Mouse (Mus musculus): ENCODE data around the gene Krtap7-1.

Gene Krtap7-1

DNA sequence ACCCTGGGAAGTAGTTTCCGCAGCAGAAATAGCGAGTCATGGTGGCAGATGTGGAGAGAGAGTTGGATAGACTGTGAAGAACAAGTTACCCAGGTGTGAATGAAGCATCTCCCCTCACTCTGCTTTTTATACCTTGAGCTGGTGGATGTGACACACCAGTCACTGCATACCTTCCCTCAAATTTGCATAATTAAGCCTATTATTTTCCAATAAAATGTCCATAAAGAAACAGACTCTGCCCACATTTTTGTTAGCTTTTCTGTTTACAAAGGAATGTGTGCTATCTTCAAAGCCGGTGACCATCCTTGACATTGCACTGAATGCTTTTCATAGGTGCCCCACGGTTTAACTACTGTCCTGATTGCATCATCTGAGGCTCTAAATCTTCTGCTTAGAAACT lies at the start of gene Krtap7-1:
TSS of gene Krtap7-1 (minus strand) at position 101 of the 400 bp plus-strand sequence.
- no peak for DNase-seq (ENCODE audit: low spot score)

DNA sequence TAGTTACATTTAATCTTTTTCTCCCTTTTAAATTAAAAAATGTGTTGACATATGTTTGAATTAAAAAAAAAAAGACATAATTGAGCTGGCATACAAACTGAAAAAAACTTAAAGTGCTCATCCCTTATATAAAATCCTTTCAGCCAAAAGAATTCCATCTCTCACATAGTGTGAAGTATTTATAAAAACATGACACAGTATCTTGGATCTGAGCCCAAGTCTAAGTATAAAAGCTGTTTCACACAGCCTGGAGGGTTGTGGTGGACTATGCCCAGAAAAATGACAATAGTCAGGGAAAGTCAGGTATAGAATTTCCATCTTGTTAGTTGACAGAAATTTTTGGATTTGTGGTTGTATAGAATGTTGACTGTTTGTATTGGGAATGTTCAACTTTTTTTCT lies 42.2 kb upstream of the Krtap7-1 start:
- no peak for DNase-seq (ENCODE audit: low spot score)

DNA sequence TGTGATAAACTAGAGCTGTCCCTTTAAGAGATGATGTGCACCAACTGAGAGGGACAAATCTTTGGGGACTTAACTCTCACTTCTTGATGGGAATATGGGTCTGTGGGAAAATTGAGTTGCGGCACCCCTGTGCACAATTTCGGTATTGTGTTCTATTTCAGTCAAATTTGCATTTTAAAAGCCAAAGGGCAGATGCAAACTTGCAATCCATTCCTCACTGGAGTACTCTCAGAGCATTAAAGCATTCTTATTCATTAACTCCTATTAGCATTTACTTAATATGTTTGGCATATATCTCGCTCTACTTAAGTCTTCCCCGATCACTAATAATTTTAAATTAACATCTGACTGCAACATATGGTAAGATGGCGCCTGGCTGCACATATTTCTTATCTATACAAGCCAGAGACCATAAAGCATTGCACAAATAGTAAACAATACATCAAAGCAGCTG lies 29.9 kb upstream of the Krtap7-1 start:
- no peak for DNase-seq (ENCODE audit: low spot score)

DNA sequence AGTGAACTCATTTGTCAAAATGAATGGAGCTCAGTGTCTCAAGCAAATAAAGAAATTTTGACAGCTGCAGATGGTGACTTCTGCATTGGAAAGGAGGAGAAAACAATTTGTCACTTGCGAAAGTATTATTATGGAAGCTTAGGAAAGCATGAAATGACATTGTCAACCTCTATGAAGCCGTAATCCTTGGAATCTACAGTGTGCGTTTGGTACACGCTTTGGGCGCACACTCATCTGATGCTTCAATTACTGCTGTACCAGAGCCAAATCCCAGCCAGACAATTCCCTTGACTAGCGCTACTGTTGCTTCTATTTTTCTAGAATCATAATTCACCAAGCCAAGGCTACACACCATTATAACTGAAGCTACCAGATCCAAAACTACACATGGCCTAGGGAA lies 29.2 kb upstream of the Krtap7-1 start:
- DNase-seq (ENCODE audit: low spot score): no peak

DNA sequence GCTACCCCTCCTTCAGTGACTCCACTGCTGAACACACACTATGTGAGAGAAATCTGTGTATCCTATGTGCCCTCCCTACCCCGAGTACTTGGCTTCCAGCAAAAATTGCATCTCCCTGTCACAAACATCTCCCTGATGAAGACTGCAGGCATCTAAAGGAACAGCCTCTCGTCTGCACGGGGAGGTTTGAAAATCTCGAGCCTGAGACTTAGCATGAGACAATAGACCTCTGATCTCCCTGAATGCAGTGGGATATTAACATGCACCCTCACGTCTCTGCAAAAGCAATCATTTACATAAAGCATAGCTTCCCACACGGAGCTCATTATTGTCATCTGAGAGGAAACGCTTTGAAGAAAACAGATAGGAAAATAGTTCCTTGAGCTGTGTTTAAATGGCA lies 22.4 kb upstream of the Krtap7-1 start:
- no peak for DNase-seq (ENCODE audit: low spot score)

DNA sequence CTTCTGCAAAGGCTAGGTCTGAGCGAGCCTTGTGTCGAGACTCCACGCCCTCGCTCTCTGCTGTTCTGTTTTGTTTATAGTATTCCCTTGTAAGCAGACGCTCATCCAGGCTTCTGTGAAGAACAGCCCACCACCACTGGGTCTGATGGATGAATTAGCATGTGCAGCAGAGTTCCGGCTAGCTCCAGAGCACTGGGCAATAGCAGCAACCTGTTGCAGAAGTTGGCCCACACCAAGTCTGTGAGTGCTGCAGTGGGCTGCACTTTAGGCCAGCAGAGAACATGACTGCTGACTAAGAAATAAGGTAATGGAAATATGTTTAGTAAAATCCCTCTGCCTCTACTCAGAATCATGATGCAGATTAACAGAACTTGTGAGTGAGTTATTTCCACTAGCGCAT lies 21.7 kb upstream of the Krtap7-1 start:
- DNase-seq (ENCODE audit: low spot score): no peak

DNA sequence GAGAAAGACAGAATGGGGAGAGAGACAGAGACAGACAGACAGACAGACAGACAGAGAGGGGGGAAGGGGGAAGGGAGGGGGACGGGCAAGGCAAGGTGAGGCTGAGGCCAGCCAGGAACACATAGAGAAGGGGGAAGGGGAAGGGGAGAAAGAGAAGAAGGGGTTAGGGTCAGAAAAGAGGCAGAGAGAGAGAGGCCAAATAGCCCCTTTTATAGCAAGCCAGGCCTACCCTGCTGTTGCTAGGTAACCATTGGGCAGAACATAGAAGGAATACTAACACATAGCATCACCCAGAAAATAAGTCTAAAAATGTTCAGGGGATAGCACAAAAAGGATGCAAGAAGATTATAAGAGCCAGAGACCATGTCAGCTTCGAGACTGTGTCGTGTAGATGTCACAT lies 20.3 kb upstream of the Krtap7-1 start:
- no peak for DNase-seq (ENCODE audit: low spot score)

DNA sequence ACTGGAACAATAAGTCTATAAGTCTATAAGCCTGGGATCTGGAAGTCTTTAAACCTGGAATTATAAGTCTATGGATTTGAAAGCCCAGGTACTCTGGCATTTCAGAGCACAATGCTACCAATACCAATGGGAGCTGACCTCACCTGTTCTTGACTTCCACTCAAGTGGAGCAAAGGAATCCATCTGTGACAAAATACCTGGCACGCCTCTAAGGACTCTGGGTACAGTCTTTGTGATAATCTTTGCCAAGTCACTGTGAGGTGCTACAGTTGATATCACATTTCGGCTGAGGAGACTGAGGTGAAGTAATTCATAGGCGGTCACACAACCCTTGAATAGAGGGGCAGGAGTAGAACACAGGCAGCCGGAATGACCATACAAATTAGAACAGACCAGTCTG lies 12.9 kb upstream of the Krtap7-1 start:
- no peak for DNase-seq (ENCODE audit: low spot score)

DNA sequence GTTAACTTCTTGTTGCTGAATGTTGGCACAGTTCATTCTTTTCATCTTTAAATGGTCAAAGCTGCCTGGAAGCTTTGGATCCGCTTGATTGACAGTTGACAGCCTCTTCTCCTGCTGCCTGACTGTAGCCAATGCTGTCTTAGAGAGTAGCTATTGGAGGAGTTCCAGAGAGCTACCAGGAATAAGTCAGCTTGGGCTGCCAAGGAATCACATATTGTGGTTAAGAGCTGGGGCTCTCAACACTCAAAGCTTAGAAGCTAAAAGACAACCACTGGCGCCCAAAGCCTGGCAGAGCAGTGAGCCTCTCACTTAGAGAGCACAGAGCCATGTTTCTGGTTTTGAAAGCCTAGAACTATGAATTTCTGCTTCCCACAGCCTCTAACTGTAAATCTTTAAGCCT lies 12.4 kb upstream of the Krtap7-1 start:
- DNase-seq (ENCODE audit: low spot score): no peak

DNA sequence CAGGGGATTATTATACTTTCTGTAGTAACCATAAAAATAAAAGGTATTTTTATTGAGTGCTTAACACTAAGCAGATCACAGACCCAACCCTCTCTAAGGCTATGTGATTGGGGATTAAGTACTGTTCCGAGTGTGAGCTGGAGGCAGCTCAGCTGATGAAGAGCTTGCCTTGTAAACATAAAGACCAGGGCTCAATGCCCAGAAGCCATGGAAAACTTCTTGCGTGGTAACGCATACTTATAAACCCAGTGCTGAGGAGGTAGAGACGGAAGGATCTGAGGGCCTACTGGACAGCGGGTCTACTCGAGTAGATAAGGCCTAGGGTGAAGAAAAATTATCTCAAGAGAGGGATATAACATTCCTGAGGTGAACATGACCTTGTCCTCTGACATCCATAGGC lies 12.0 kb upstream of the Krtap7-1 start:
- DNase-seq (ENCODE audit: low spot score): no peak

DNA sequence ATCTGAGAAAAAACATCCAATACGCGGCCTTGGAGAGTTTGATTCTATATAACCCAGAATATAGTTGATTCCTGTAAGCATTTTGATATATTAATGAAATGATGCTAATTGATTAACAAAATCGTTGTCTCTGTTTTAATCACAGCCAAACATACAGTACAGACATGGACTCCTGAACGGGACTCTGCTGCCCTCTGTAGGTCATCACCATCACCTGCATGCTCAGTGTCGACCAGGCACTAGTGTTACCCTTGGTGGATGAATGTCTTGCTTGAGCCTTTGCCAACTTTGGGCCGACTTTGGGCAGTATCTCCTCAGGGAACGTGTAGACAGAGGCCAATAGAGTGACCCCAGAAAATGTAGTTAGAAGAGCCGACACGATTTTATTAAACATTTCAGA lies 9.5 kb upstream of the Krtap7-1 start:
- no peak for DNase-seq (ENCODE audit: low spot score)

DNA sequence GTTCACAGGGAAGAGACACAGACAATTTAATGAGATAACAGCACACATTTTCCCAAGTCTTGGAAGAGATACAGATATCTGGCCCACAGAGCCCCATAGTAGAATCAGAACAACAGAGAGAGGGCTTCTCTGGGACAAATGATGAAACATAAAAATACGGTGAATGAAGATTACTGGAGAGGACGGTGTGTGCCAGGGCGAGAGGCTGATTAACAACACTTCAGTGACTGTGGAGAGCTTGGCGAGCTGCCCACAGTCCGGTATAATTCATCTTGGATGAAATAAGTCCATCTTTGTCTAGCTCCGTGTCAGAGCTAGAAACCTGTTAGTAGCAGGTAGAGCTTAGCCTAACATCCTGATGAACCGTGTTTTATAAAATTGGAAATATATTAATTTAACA lies 5.3 kb upstream of the Krtap7-1 start:
- DNase-seq (ENCODE audit: low spot score): no peak

DNA sequence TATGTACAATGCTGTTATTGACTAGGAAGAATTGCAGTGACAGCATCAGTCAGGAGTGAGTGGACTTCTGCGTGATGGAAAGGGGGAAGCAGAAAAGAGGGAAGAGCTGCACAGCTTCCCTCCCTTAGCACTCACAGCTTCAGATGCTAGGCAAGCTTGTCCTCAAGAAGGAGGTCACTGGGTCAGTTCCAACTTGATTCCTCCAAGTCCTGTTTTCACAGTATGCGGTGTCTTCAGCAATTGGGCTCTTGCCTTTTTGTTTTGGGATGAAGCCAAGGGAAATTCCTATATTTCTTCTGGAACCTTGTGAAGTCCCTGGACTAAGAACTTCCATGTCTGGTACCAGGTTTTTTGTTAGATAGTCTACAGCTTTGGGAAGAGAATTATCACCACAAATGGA lies 4.6 kb downstream of the Krtap7-1 start:
- no peak for DNase-seq (ENCODE audit: low spot score)

DNA sequence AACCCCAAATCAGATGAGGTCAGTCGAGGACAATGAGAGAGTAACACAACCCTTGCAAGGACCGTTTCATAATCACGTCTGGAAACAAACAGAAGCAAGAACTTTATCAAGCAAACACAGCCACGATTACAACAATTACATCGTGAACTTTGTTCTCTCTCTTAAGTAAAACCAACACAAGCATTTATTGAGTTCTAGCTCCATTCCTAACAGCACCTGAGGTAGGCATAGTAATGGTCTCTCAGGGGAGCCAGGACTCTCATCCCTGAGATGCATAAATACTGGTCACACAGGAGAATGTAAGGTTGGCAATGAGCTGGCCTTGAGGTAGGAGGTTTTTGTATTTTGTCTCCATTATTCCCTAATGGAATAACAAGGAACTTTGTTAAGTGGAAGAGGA lies 6.3 kb downstream of the Krtap7-1 start:
- no peak for DNase-seq (ENCODE audit: low spot score)

DNA sequence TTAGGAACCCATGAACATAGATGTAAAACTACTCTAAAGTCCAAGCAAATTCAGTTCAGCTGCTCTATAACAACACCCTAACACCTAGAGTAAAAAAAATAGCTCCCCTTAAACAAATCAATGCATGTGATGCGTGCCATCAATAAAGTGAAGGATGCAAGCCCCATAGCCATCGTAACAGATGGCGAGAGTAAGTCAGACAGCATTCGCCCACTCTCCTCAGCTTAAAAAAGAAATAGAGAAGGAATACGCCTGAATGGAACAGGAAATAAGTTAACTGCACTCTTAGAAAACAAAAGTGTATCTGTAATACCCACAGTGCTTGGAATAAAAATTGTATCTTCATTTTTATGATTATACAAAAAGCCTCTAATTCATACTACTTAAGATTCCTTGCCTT lies 11.1 kb downstream of the Krtap7-1 start:
- DNase-seq (ENCODE audit: low spot score): no peak

DNA sequence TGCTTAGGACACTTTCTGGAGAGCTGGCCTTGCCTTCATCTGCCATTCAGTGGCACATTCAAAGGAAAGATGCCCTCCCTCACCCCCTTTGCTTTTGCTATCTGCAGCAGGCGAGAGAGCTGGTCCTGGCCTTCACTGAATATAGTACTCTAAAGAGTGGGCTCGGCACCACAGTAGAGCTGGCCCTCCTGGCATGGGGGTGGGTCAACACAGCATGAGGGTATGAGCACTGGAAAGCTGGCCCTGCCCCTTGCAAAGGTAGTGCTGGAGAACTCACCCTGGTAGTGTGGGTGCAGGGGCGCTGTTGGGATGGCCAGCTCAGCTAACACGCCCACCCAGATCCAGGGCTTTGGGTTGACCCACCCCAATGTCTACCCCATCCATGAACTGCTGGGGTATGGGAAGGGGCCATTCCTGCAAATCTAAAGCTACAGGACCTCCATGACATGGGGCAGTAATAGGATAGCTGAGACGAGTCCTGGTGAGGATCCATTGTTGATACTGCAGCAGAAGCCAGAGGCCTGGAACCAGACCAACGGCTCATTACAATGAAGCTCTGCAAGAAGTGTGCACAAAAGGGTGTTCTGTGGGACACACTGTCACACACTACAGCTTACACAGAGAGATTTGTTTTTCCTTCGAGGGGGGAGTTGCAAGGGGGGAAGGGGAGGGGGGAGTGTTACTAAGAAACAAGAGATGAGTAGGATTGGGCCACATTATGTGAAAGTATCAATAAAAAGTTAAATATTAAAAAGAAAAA lies 12.5 kb downstream of the Krtap7-1 start:
- no peak for DNase-seq (ENCODE audit: low spot score)

DNA sequence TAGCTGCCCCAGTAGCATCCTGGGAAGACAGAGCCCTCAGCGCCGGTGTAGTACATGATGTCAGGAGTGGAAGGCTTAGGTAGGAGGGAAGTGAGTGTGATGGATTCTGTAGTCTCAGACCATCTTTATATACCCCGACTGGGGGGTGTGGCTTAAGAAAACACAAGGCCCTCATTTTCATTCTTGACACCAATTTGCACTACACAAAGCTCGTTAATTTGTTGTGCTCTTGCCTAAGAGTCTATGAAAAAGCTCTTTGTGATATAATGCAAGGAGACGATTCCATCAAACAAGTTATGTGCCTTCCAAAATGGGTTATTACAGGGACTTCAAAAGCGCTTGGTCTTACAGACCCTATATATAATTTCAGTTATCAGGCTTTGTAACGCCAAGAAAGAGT lies 20.3 kb downstream of the Krtap7-1 start, which contains the start of gene Krtap8-1:
TSS of gene Krtap8-1 (minus strand) at position 101 of the 400 bp plus-strand sequence.
- no peak for DNase-seq (ENCODE audit: low spot score)

DNA sequence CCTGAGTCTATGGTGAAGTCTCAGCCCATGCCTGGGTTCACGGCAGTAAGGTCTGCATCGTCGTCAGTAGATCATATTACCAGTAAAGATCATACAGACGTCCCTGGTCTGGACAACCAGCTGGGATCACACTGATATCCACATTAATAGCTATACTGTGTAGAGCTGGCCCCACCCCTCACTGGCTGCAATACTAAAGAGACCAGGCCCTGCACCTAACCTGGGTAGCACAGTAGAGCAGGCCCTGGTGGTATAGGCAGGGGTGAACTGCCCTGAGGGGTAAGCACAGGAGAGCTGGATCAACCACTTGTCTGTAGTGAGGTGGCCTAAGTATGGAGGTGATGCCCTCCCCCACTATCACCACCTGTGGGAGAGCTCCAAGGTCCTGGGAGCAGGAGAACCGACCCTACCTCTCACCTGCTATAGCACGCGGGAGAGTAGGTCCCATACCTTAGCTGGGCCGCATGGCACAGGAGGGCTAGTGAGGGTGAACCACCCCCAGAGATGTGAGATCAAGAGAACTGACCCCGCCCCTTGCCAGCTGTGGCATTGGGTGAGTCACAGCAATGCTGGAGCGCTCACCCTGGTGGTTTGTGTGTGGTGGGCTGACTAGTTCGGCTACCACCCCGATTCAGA lies 30.3 kb downstream of the Krtap7-1 start:
- no peak for DNase-seq (ENCODE audit: low spot score)

DNA sequence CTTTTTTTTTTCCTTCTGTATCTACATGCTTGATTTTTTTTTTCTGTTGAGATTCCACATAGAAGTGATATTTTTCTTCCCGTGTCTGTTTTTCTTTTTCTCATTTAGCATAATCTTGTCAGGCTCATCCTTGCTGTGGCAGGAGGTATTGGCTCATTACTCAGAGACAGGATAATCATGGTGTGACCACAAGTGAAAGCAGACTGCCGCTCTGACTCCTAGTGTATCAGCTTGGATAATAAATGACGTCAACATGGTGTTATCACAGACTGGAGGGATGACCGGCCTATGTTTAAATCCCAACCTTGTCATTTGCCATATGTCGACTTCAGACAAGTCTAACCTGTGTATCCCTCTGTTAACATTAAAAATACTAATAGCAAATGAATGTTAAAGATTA lies 46.9 kb downstream of the Krtap7-1 start:
- no peak for DNase-seq (ENCODE audit: low spot score)
